Mouse (Mus musculus) left cerebral cortex, postnatal 4 days (tissue): ENCODE results near the gene Mtmr3. TPM values are rescaled to one million over a fixed set of nuclear protein-coding genes. Genes with fewer than 3 reads are reported as not detected.
"Not testable (repeated sequence)": the region's sequence is repeated elsewhere in the genome, so short reads cannot be mapped to it uniquely, and the experiment has no call there.

ENCODE experiments used
- DNase-seq: peaks from one replicate; pipeline ENCODE4 v3.0.0-alpha.2; 2022
- intact Hi-C: fragments of 180-260 bp; cut with DNase I; formaldehyde crosslinking; loops from one replicate; pipeline ENCODE4 v1.15.1; 2025
- total RNA-seq, 2 experiments: library from RNA; stranded (reverse); gene quantifications; 2 replicates each; pipeline ENCODE4 v1.2.3; 2021

Mtmr3 gene
- total RNA-seq, 2 experiments from 2014 or later, result 74.2 to 76.6 TPM

GRCm38 (mm10) chr11:4602691-4603441 lies 8.2 kb upstream of the Mtmr3 start:
- DNase-seq, result peak; percentile 43
- intact Hi-C loops, result no loop called here

GRCm38 (mm10) chr11:4601890-4602289 lies 7.2 kb upstream of the Mtmr3 start:
- intact Hi-C loops, result no loop called here

GRCm38 (mm10) chr11:4599916-4600315 lies 5.3 kb upstream of the Mtmr3 start:
- intact Hi-C loops, result no loop called here
- no peak for DNase-seq

More at GRCm38 (mm10) chr11:4601890-4602289, 7.2 kb upstream of the Mtmr3 start:
- DNase-seq, result no peak

- no peak for DNase-seq
- intact Hi-C loops, result no loop called here
These were observed 3.7 kb upstream of the Mtmr3 start for GRCm38 (mm10) chr11:4598411-4598810.

- intact Hi-C loops, result no loop called here
- DNase-seq, result no peak
These were observed 635 bp downstream of the Mtmr3 start for GRCm38 (mm10) chr11:4593849-4594607.

- no peak for DNase-seq
- intact Hi-C loops, result no loop called here
These were observed 1.2 kb downstream of the Mtmr3 start for GRCm38 (mm10) chr11:4593491-4593848.

- intact Hi-C loops, result no loop called here
- no peak for DNase-seq
These were observed 2.9 kb downstream of the Mtmr3 start for GRCm38 (mm10) chr11:4591811-4592210.

GRCm38 (mm10) chr11:4578682-4579081 lies 16.0 kb downstream of the Mtmr3 start:
- intact Hi-C loops, result no loop called here
- DNase-seq, result no peak

GRCm38 (mm10) chr11:4577079-4577478 lies 17.6 kb downstream of the Mtmr3 start:
- DNase-seq, result no peak
- intact Hi-C loops, result no loop called here

- intact Hi-C loops, result not testable (repeated sequence)
These were observed 18.5 kb downstream of the Mtmr3 start for GRCm38 (mm10) chr11:4576090-4576732.

GRCm38 (mm10) chr11:4571491-4571901 lies 23.2 kb downstream of the Mtmr3 start:
- no peak for DNase-seq
- intact Hi-C loops, result no loop called here

More at GRCm38 (mm10) chr11:4576090-4576732, 18.5 kb downstream of the Mtmr3 start:
- not testable (repeated sequence) for DNase-seq

- intact Hi-C loops, result no loop called here
- no peak for DNase-seq
These were observed 28.3 kb downstream of the Mtmr3 start for GRCm38 (mm10) chr11:4566333-4566732.

- intact Hi-C loops, result no loop called here
- no peak for DNase-seq
These were observed 29.1 kb downstream of the Mtmr3 start for GRCm38 (mm10) chr11:4565545-4565944.

GRCm38 (mm10) chr11:4553274-4554063 lies 41.2 kb downstream of the Mtmr3 start:
- intact Hi-C loops, result no loop called here
- DNase-seq, result no peak

GRCm38 (mm10) chr11:4547569-4547968 lies 47.1 kb downstream of the Mtmr3 start:
- intact Hi-C loops, result no loop called here
- DNase-seq, result no peak

GRCm38 (mm10) chr11:4545976-4546375 lies 48.7 kb downstream of the Mtmr3 start:
- intact Hi-C loops, result no loop called here
- no peak for DNase-seq

GRCm38 (mm10) chr11:4545401-4545800 lies 49.3 kb downstream of the Mtmr3 start:
- DNase-seq, result no peak
- intact Hi-C loops, result no loop called here

GRCm38 (mm10) chr11:4544627-4544921 lies 50.1 kb downstream of the Mtmr3 start:
- intact Hi-C loops, result not testable (repeated sequence)

GRCm38 (mm10) chr11:4543746-4544626 lies 50.7 kb downstream of the Mtmr3 start:
- DNase-seq, result no peak
- intact Hi-C loops, result no loop called here

More at GRCm38 (mm10) chr11:4544627-4544921, 50.1 kb downstream of the Mtmr3 start:
- not testable (repeated sequence) for DNase-seq

GRCm38 (mm10) chr11:4543040-4543551 lies 51.6 kb downstream of the Mtmr3 start:
- intact Hi-C loops, result no loop called here
- DNase-seq, result no peak
